Mouse (Mus musculus): ENCODE data around the gene Arrb1.

GRCm38 (mm10) chr7:99606303-99606702 lies 71.0 kb downstream of the Arrb1 start:
- TF ChIP-seq CTCF (IDR thresholded peaks at IDR 0.05; ENCODE audit: borderline replicate concordance, extremely low read depth, insufficient read depth, insufficient read length) (no peak), POLR2A (IDR thresholded peaks at IDR 0.05; ENCODE audit: borderline replicate concordance, extremely low read depth, insufficient read depth, insufficient read length, poor library complexity, severe bottlenecking) (no peak)
